Mouse (Mus musculus) midbrain, embryonic 10.5 days (tissue): ENCODE measurements at regions not wholly inside any gene's neighbourhood (a gene's known extent, or its start where the extent isn't known, plus 50 kb on each side); places are given as distances from the start of the nearest gene placed in this dataset.

Source experiments
- DNase-seq: peaks from one replicate; pipeline ENCODE4 v3.0.0-alpha.2; 2017; ENCODE audit warnings: low spot score
- H3K27ac ChIP-seq: fragments of 300-500 bp; sonication (generic); replicated peaks from 2 replicates; pipeline ENCODE4 v1.5.1; 2016; ENCODE audit warnings: mild to moderate bottlenecking
- H3K27me3 ChIP-seq: fragments of 300-500 bp; sonication (generic); 2 replicates; pipeline ENCODE4 v1.6.1; 2016; ENCODE audit warnings: low read depth, mild to moderate bottlenecking; ENCODE audit not compliant: poor library complexity, severe bottlenecking
- H3K36me3 ChIP-seq: fragments of 300-500 bp; sonication (generic); 2 replicates; pipeline ENCODE4 v1.6.1; 2016; ENCODE audit warnings: mild to moderate bottlenecking, moderate library complexity
- H3K4me1 ChIP-seq: fragments of 300-500 bp; sonication (generic); 2 replicates; pipeline ENCODE4 v1.6.1; 2016
- H3K4me3 ChIP-seq: fragments of 300-500 bp; sonication (generic); 2 replicates; pipeline ENCODE4 v1.5.1; 2016; ENCODE audit warnings: mild to moderate bottlenecking, moderate library complexity
- H3K9me3 ChIP-seq: fragments of 300-500 bp; sonication (generic); replicated peaks from 2 replicates; pipeline ENCODE4 v1.6.1; 2016; ENCODE audit warnings: mild to moderate bottlenecking
- WGBS: fragments of 180-500 bp; shearing (Covaris S2); methylation state at CpG from one replicate; pipeline ENCODE4 v1.1.7; 2016; 5-methylcytosine and 5-hydroxymethylcytosine counted together

GRCm38 (mm10) chr16:65916831-65917230, 101.8 kb downstream of the Vgll3 start:
- Histone ChIP-seq H3K27me3 (no peaks in the 10 kb centered on the region), H3K36me3 (no peaks in the 10 kb centered on the region), H3K9me3 (no peaks in the 10 kb centered on the region), H3K27ac (no peak overlapping the region), H3K4me1 (no peaks in the 10 kb centered on the region), H3K4me3 (no peak overlapping the region)
- no peak for DNase-seq
- 84% methylated on average over 7 of the region's 7 CpGs for WGBS

GRCm38 (mm10) chr16:65925986-65926385, 110.9 kb downstream of the Vgll3 start:
- no peak for DNase-seq
- Histone ChIP-seq H3K36me3 (no peaks in the 10 kb centered on the region), H3K4me1 (no peaks in the 10 kb centered on the region), H3K27me3 (no peaks in the 10 kb centered on the region), H3K9me3 (no peaks in the 10 kb centered on the region), H3K4me3 (no peak overlapping the region), H3K27ac (no peak overlapping the region)
- 87% methylated on average over 1 of the region's 1 CpGs for WGBS

GRCm38 (mm10) chr16:65963829-65964228, 148.8 kb downstream of the Vgll3 start:
- Histone ChIP-seq H3K27me3 (no peaks in the 10 kb centered on the region), H3K9me3 (no peaks in the 10 kb centered on the region), H3K4me1 (peaks cover 6% of the 10 kb centered on the region; the same call in 1 of the 2 replicates), H3K4me3 (no peak overlapping the region), H3K27ac (no peak overlapping the region), H3K36me3 (no peaks in the 10 kb centered on the region)
- 87% methylated on average over 4 of the region's 4 CpGs for WGBS
- DNase-seq, result no peak

GRCm38 (mm10) chr16:65964260-65964659, 149.2 kb downstream of the Vgll3 start:
- 45% methylated on average over 1 of the region's 1 CpGs for WGBS
- no peaks in the 10 kb centered on the region for H3K27me3 ChIP-seq
- peak; percentile 12 for DNase-seq

GRCm38 (mm10) chr16:65977075-65977474, 162.0 kb downstream of the Vgll3 start:
- WGBS, result 88% methylated on average over 4 of the region's 4 CpGs
- no peaks in the 10 kb centered on the region for H3K36me3 ChIP-seq
- H3K9me3 ChIP-seq, result no peaks in the 10 kb centered on the region
- no peaks in the 10 kb centered on the region for H3K27me3 ChIP-seq
- no peaks in the 10 kb centered on the region for H3K4me1 ChIP-seq
- H3K4me3 ChIP-seq, result no peak overlapping the region
- no peak overlapping the region for H3K27ac ChIP-seq
- no peak for DNase-seq

More at GRCm38 (mm10) chr16:65964260-65964659, 149.2 kb downstream of the Vgll3 start:
- Histone ChIP-seq H3K27ac (no peak overlapping the region), H3K4me3 (no peak overlapping the region), H3K9me3 (no peaks in the 10 kb centered on the region), H3K4me1 (peaks cover 6% of the 10 kb centered on the region; the same call in 1 of the 2 replicates), H3K36me3 (no peaks in the 10 kb centered on the region)

GRCm38 (mm10) chr16:65987186-65987585, 172.1 kb downstream of the Vgll3 start:
- Histone ChIP-seq H3K4me3 (no peak overlapping the region), H3K36me3 (no peaks in the 10 kb centered on the region), H3K4me1 (peaks cover 5% of the 10 kb centered on the region), H3K9me3 (no peaks in the 10 kb centered on the region), H3K27me3 (no peaks in the 10 kb centered on the region), H3K27ac (no peak overlapping the region)
- DNase-seq, result no peak
- 46% methylated on average over 2 of the region's 2 CpGs for WGBS

GRCm38 (mm10) chr16:65999343-65999742, 184.3 kb downstream of the Vgll3 start:
- no peak for DNase-seq
- WGBS, result 96% methylated on average over 1 of the region's 1 CpGs
- Histone ChIP-seq H3K9me3 (no peaks in the 10 kb centered on the region), H3K36me3 (no peaks in the 10 kb centered on the region), H3K4me1 (no peaks in the 10 kb centered on the region), H3K27ac (no peak overlapping the region), H3K4me3 (no peak overlapping the region), H3K27me3 (no peaks in the 10 kb centered on the region)

GRCm38 (mm10) chr16:66000728-66001273, 185.7 kb downstream of the Vgll3 start:
- H3K27ac ChIP-seq, result no peak overlapping the region
- no peak overlapping the region for H3K4me3 ChIP-seq
- DNase-seq, result no peak
- no peaks in the 10 kb centered on the region for H3K36me3 ChIP-seq
- WGBS, result 84% methylated on average over 6 of the region's 6 CpGs
- H3K27me3 ChIP-seq, result no peaks in the 10 kb centered on the region
- no peaks in the 10 kb centered on the region for H3K4me1 ChIP-seq
- H3K9me3 ChIP-seq, result no peaks in the 10 kb centered on the region

GRCm38 (mm10) chr16:66004689-66005088, 189.6 kb downstream of the Vgll3 start:
- H3K36me3 ChIP-seq, result no peaks in the 10 kb centered on the region
- no peak for DNase-seq
- H3K27ac ChIP-seq, result no peak overlapping the region
- H3K4me3 ChIP-seq, result no peak overlapping the region
- WGBS, result 90% methylated on average over 9 of the region's 9 CpGs
- H3K27me3 ChIP-seq, result no peaks in the 10 kb centered on the region
- no peaks in the 10 kb centered on the region for H3K4me1 ChIP-seq
- H3K9me3 ChIP-seq, result no peaks in the 10 kb centered on the region

- no peaks in the 10 kb centered on the region for H3K36me3 ChIP-seq
- 60% methylated on average over 7 of the region's 7 CpGs for WGBS
- no peak overlapping the region for H3K4me3 ChIP-seq
These were observed 191.0 kb downstream of the Vgll3 start for GRCm38 (mm10) chr16:66005954-66006580.

GRCm38 (mm10) chr16:66013608-66014007, 198.6 kb downstream of the Vgll3 start:
- Histone ChIP-seq H3K27me3 (no peaks in the 10 kb centered on the region), H3K9me3 (no peaks in the 10 kb centered on the region), H3K4me1 (peaks cover 15% of the 10 kb centered on the region), H3K27ac (no peak overlapping the region), H3K4me3 (no peak overlapping the region), H3K36me3 (no peaks in the 10 kb centered on the region)
- no peak for DNase-seq
- 27% methylated on average over 2 of the region's 2 CpGs for WGBS

More at GRCm38 (mm10) chr16:66005954-66006580, 191.0 kb downstream of the Vgll3 start:
- DNase-seq, result no peak
- H3K27me3 ChIP-seq, result no peaks in the 10 kb centered on the region
- H3K27ac ChIP-seq, result no peak overlapping the region
- H3K9me3 ChIP-seq, result no peaks in the 10 kb centered on the region
- H3K4me1 ChIP-seq, result no peaks in the 10 kb centered on the region

- no peaks in the 10 kb centered on the region for H3K27me3 ChIP-seq
- H3K4me3 ChIP-seq, result no peak overlapping the region
- H3K4me1 ChIP-seq, result peaks cover 15% of the 10 kb centered on the region
- no peaks in the 10 kb centered on the region for H3K9me3 ChIP-seq
- no peaks in the 10 kb centered on the region for H3K36me3 ChIP-seq
- no peak overlapping the region for H3K27ac ChIP-seq
- 33% methylated on average over 5 of the region's 5 CpGs for WGBS
- peak; percentile 38 for DNase-seq
These were observed 200.0 kb downstream of the Vgll3 start for GRCm38 (mm10) chr16:66014861-66015602.

GRCm38 (mm10) chr16:66017040-66017439, 202.0 kb downstream of the Vgll3 start:
- H3K27me3 ChIP-seq, result no peaks in the 10 kb centered on the region
- H3K9me3 ChIP-seq, result no peaks in the 10 kb centered on the region
- no peak overlapping the region for H3K27ac ChIP-seq
- H3K36me3 ChIP-seq, result no peaks in the 10 kb centered on the region
- peaks cover 15% of the 10 kb centered on the region for H3K4me1 ChIP-seq
- WGBS, result 82% methylated on average over 2 of the region's 2 CpGs
- no peak overlapping the region for H3K4me3 ChIP-seq
- no peak for DNase-seq
